In the genomic region with DNA sequence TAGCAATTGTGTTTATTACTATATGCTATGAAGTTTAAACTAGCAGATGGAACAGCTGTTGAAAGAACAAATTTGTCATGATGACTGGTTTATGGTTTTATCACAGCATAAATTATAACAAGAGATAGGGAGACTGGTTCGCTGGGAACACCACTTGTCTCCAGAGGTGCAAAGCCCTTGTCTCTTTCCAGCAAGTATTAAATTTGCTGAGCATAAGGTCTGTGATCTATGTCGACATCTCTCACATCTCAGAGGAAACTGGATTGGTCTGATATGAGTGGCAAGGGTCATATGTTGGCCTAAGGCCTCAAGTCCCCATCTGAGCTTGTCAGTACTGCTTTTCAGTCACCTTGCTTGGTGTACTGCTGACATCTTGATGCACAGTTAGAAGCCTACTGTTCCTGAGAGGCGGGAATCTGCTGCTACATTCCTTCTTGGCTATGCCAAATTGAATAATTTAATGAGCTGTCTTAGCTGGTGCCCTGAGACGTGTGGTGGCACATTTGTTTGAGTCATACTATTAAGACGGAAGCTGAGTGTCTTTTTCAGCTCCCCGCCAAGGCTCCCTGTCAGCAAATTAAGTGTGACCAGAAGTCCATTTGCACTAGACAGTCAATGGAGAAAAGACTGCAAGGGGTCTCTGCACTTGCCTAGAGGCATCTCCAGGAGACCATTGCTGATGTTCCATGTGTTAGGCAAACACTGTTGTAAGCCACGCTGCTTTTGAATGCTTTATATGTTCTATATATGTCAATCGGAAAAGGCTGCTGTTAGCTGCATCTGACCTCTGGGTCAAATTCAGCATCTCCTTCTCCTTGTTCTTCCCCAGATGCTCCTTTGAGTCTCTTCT, we compare ENCODE assay signal across 15 mouse cellular contexts.
A peak's percentile ranks its signal among the peaks of the same experiment; 100 is the strongest.
DNase-seq lines count a peak whose midpoint lies in the region; ATAC-seq lines count a peak whose summit lies in the region.
"Had no signal": no experiment of that assay in that cellular context is flagged by ENCODE, and none has a peak within 500 bp of the region (broad histone marks: within the 10 kb centered on the region; RNA-seq: fewer than 3 reads in every experiment).

No protein-coding gene starts in this region.

- H3K27me3 ChIP-seq in forebrain, embryonic 15.5 days, result no peaks in the 10 kb centered on the region
- no peaks in the 10 kb centered on the region for H3K27me3 ChIP-seq in forebrain, embryonic 13.5 days
- H3K27me3 ChIP-seq in forebrain, embryonic 16.5 days (replicated peaks; ENCODE audit: control insufficient read depth, insufficient read depth, low read length), result no peaks in the 10 kb centered on the region
- H3K27me3 ChIP-seq in intestine, embryonic 15.5 days (replicated peaks), result no peaks in the 10 kb centered on the region
- H3K27me3 ChIP-seq: heart, embryonic 12.5 days; liver, embryonic 12.5 days had no signal

- no peak overlapping the region for H3K4me3 ChIP-seq in forebrain, embryonic 15.5 days
- no peak overlapping the region for H3K4me3 ChIP-seq in forebrain, embryonic 13.5 days
- no peak overlapping the region for H3K4me3 ChIP-seq in forebrain, embryonic 16.5 days (replicated peaks; ENCODE audit: low read length)
- no peak overlapping the region for H3K4me3 ChIP-seq in intestine, embryonic 15.5 days (replicated peaks)
- H3K4me3 ChIP-seq: heart, embryonic 12.5 days; liver, embryonic 12.5 days had no signal

- no peaks in the 10 kb centered on the region for H3K4me1 ChIP-seq in forebrain, embryonic 15.5 days
- H3K4me1 ChIP-seq in forebrain, embryonic 13.5 days, result no peaks in the 10 kb centered on the region
- no peaks in the 10 kb centered on the region for H3K4me1 ChIP-seq in forebrain, embryonic 16.5 days (replicated peaks; ENCODE audit: control insufficient read depth, insufficient read depth, low read length)
- H3K4me1 ChIP-seq in intestine, embryonic 15.5 days (replicated peaks), result no peaks in the 10 kb centered on the region
- H3K4me1 ChIP-seq: heart, embryonic 12.5 days; liver, embryonic 12.5 days had no signal

- ATAC-seq in forebrain, embryonic 15.5 days (replicated peaks), result peak; percentile 58; the same call in 1 of the 2 replicates
- no peak for ATAC-seq in forebrain, embryonic 13.5 days
- ATAC-seq in forebrain, embryonic 16.5 days, result peak; percentile 38; the same call in 1 of the 2 replicates
- peak; percentile 73 for ATAC-seq in intestine, embryonic 15.5 days
- ATAC-seq: activated CD4-positive, CD25-positive, alpha-beta regulatory T cell, adult 4 months; liver, embryonic 12.5 days had no signal

- no peak overlapping the region for H3K4me2 ChIP-seq in forebrain, embryonic 15.5 days (replicated peaks)
- H3K4me2 ChIP-seq in forebrain, embryonic 13.5 days, result no peak overlapping the region
- H3K4me2 ChIP-seq in forebrain, embryonic 16.5 days (ENCODE audit: low read length), result no peak overlapping the region
- H3K4me2 ChIP-seq in intestine, embryonic 15.5 days (replicated peaks), result no peak overlapping the region
- H3K4me2 ChIP-seq: heart, embryonic 12.5 days; liver, embryonic 12.5 days had no signal

- 58% methylated on average over 8 of the region's 8 CpGs for WGBS in forebrain, embryonic 15.5 days
- 68% methylated on average over 8 of the region's 8 CpGs for WGBS in forebrain, embryonic 13.5 days
- WGBS in forebrain, embryonic 16.5 days, result 47% methylated on average over 8 of the region's 8 CpGs
- 60% methylated on average over 8 of the region's 8 CpGs for WGBS in intestine, embryonic 15.5 days

- no peak overlapping the region for H3K9ac ChIP-seq in forebrain, embryonic 15.5 days (replicated peaks)
- H3K9ac ChIP-seq in forebrain, embryonic 13.5 days, result no peak overlapping the region
- H3K9ac ChIP-seq in forebrain, embryonic 16.5 days (replicated peaks; ENCODE audit: low read depth, low read length), result no peak overlapping the region
- no peak overlapping the region for H3K9ac ChIP-seq in intestine, embryonic 15.5 days
- H3K9ac ChIP-seq: heart, embryonic 12.5 days; liver, embryonic 12.5 days had no signal

- no peak overlapping the region for H3K27ac ChIP-seq in forebrain, embryonic 15.5 days (replicated peaks)
- no peak overlapping the region for H3K27ac ChIP-seq in forebrain, embryonic 13.5 days
- no peak overlapping the region for H3K27ac ChIP-seq in forebrain, embryonic 16.5 days (ENCODE audit: low read length)
- H3K27ac ChIP-seq in intestine, embryonic 15.5 days, result no peak overlapping the region
- H3K27ac ChIP-seq: kidney, postnatal 0 days; liver, embryonic 12.5 days had no signal

- peak; percentile 20 for DNase-seq in Muller cell, postnatal 12 days (ENCODE audit: inconsistent ontology term)
- no peak for DNase-seq in kidney, postnatal 14 days
- no peak for DNase-seq in right cerebral cortex, postnatal 25 days
- DNase-seq: cerebellum, adult 18-20 months; gastrocnemius, postnatal 14 days; lung, postnatal 4 days; thymus, adult 2 months had no signal

- no peaks in the 10 kb centered on the region for H3K9me3 ChIP-seq in forebrain, embryonic 15.5 days
- H3K9me3 ChIP-seq in forebrain, embryonic 13.5 days (replicated peaks), result no peaks in the 10 kb centered on the region
- no peaks in the 10 kb centered on the region for H3K9me3 ChIP-seq in forebrain, embryonic 16.5 days (ENCODE audit: control insufficient read depth, low read length)
- no peaks in the 10 kb centered on the region for H3K9me3 ChIP-seq in intestine, embryonic 15.5 days
- H3K9me3 ChIP-seq: heart, embryonic 12.5 days; liver, embryonic 12.5 days had no signal

- no peaks in the 10 kb centered on the region for H3K36me3 ChIP-seq in forebrain, embryonic 15.5 days
- H3K36me3 ChIP-seq in forebrain, embryonic 13.5 days (ENCODE audit: poor library complexity, severe bottlenecking), result no peaks in the 10 kb centered on the region
- H3K36me3 ChIP-seq in forebrain, embryonic 16.5 days (ENCODE audit: control insufficient read depth, insufficient read depth), result no peaks in the 10 kb centered on the region
- no peaks in the 10 kb centered on the region for H3K36me3 ChIP-seq in intestine, embryonic 15.5 days
- H3K36me3 ChIP-seq: heart, embryonic 12.5 days; liver, embryonic 12.5 days had no signal
